ENCODE assay signal across 23 mouse cellular contexts in the genomic region with DNA sequence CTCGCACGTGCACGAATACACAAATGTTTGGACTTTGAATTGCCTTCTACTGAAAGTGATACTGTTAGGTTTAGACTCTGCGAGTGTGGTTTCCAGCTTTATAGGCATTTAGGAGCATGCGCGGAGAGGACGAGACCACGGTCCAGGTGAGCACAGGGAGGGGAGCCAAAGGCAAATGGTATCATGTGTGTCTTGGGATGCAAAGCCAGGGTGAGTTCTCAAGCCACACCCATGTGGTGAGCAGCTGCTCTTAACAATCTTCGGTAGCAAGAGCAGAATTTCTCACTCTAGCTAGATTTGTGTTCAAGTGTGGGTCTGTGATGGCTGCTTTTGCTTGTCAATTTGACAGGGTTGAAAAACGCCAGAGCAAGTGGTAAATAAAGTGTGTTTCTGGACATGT. TPM values are rescaled to one million over a fixed set of nuclear protein-coding genes. Genes with fewer than 3 reads are reported as not detected.
DNase-seq lines count a peak whose midpoint lies in the region; TF ChIP-seq lines count a peak whose summit lies in the region.
"Had no signal": no experiment of that assay in that cellular context is flagged by ENCODE, and none has a peak within 500 bp of the region (broad histone marks: within the 10 kb centered on the region; RNA-seq: fewer than 3 reads in every experiment).

No protein-coding gene starts in this region.

- no peak for TF ChIP-seq CTCF in kidney, adult 2 months (conservative IDR thresholded peaks at IDR 0.05; ENCODE audit: insufficient read depth, insufficient read length, low read depth, low read length)

- no peak for TF ChIP-seq POLR2A in kidney, adult 2 months (IDR thresholded peaks at IDR 0.05; ENCODE audit: low read depth, low read length)
- TF ChIP-seq POLR2A in myocyte (IDR thresholded peaks at IDR 0.05; ENCODE audit: insufficient read length, low read depth) = no peak

- no peaks in the 10 kb centered on the region for H3K79me2 ChIP-seq in myocyte (ENCODE audit: control insufficient read depth, insufficient read depth)

- peak overlapping the region; percentile 12 for H3K4me2 ChIP-seq in myocyte (ENCODE audit: low read depth)
- H3K4me2 ChIP-seq: embryonic facial prominence, embryonic 13.5 days; embryonic facial prominence, embryonic 15.5 days had no signal

- no peaks in the 10 kb centered on the region for H3K27me3 ChIP-seq in kidney, adult 2 months (replicated peaks; ENCODE audit: control insufficient read depth, insufficient read depth, low read length)
- H3K27me3 ChIP-seq in myocyte (ENCODE audit: control insufficient read depth, insufficient read depth, insufficient read length) = no peaks in the 10 kb centered on the region
- H3K27me3 ChIP-seq: embryonic facial prominence, embryonic 13.5 days; embryonic facial prominence, embryonic 15.5 days; forebrain, embryonic 12.5 days; Patski had no signal

- no peaks in the 10 kb centered on the region for H3K36me3 ChIP-seq in kidney, adult 2 months (ENCODE audit: control insufficient read depth, insufficient read depth, low read length)
- no peaks in the 10 kb centered on the region for H3K36me3 ChIP-seq in myocyte (ENCODE audit: control insufficient read depth, insufficient read depth)
- H3K36me3 ChIP-seq: embryonic facial prominence, embryonic 13.5 days; embryonic facial prominence, embryonic 15.5 days; forebrain, embryonic 10.5 days; forebrain, embryonic 12.5 days; G1E had no signal

- no peak overlapping the region for H3K27ac ChIP-seq in kidney, adult 2 months (ENCODE audit: insufficient read depth, low read depth, low read length)
- H3K27ac ChIP-seq: embryonic facial prominence, embryonic 13.5 days; embryonic facial prominence, embryonic 15.5 days; forebrain, embryonic 10.5 days; forebrain, embryonic 12.5 days had no signal

- no peak overlapping the region for H3ac ChIP-seq in myocyte (ENCODE audit: control insufficient read depth, insufficient read length)

- H3K4me1 ChIP-seq in kidney, adult 2 months (ENCODE audit: control insufficient read depth, insufficient read depth, low read length) = no peaks in the 10 kb centered on the region; the same call in 1 of the 2 replicates
- H3K4me1 ChIP-seq: embryonic facial prominence, embryonic 13.5 days; embryonic facial prominence, embryonic 15.5 days had no signal

- WGBS in kidney, adult 2 months = 78% methylated on average over 10 of the region's 10 CpGs

- DNase-seq in heart, adult 11 months = peak; percentile 75
- no peak for DNase-seq in heart, adult 8-10 months (ENCODE audit: low spot score)
- peak; percentile 18 for DNase-seq in kidney, adult 2 months
- no peak for DNase-seq in kidney, adult 9 months
- no peak for DNase-seq in frontal cortex, postnatal 10 days (ENCODE audit: low spot score in 2 of 2)
- DNase-seq: adrenal gland, adult 8-10 months; adrenal gland, postnatal 14 days; adrenal gland, postnatal 36 days; cerebellum, adult 11 months; cerebellum, adult 18-20 months; cerebellum, adult 8-10 months; cerebellum, adult 9-11 months; cerebellum, postnatal 14 days; cerebellum, postnatal 36 days; embryo, embryonic 11 days had no signal

- H3K4me3 ChIP-seq in kidney, adult 2 months (ENCODE audit: insufficient read depth, low read depth, low read length) = no peak overlapping the region
- no peak overlapping the region for H3K4me3 ChIP-seq in myocyte
- H3K4me3 ChIP-seq: embryonic facial prominence, embryonic 13.5 days; embryonic facial prominence, embryonic 15.5 days; erythroblast, embryonic 14.5 days; forebrain, embryonic 10.5 days had no signal

TF ChIP-seq in myocyte, 11 proteins besides CTCF, POLR2A, EP300 and RAD21:
- TF ChIP-seq MYOG (IDR thresholded peaks at IDR 0.05; ENCODE audit: control insufficient read depth in 1 of 3, insufficient read depth in 1 of 3, insufficient read length in 2 of 3, low read depth in 2 of 3) (peak in 1 of 3 experiments; percentile 48), POLR2AphosphoS2 (IDR thresholded peaks at IDR 0.05; ENCODE audit: insufficient read length, low read depth) (no peak), E2F4 (IDR thresholded peaks at IDR 0.05; ENCODE audit: insufficient read depth) (no peak), MYOD1 (IDR thresholded peaks at IDR 0.05; ENCODE audit: control insufficient read depth in 1 of 3, insufficient read length in 2 of 3, low read depth in 2 of 3) (peak in 2 of 3 experiments; percentile 64 to 82), TCF3 (IDR thresholded peaks at IDR 0.05; ENCODE audit: insufficient read length, low read depth) (no peak)

RNA-seq across cellular contexts. Expression of gene Mex3b, which starts 44.4 kb away (rescaled TPM):
- total RNA-seq in heart, adult 8-10 months (2022) = 1 to 10 TPM; 1.1 to 1.3 (median 1.3) TPM
- polyA plus RNA-seq in kidney, adult 2 months (2012; rRNA removed) = 3.7 and 4.7 TPM in 2 replicates
- polyA plus RNA-seq in myocyte (2012; fragmentation: generic; extraction: Trizol) = 9.9 TPM

Comparison
In these comparisons a context has a peak if more than half of its experiments do, and no peak if none do; other contexts are left out.
1. DNase-seq: peak in heart, adult 11 months (single experiment) and kidney, adult 2 months (single experiment); none in heart, adult 8-10 months (single experiment), kidney, adult 9 months (single experiment) and frontal cortex, postnatal 10 days (0 of 2).